Mouse (Mus musculus): ENCODE data around the gene Tsc22d4.

- TF ChIP-seq CTCF (IDR thresholded peaks at IDR 0.05; ENCODE audit: low read depth), result no peak
- no peak for TF ChIP-seq EP300 (IDR thresholded peaks at IDR 0.05; ENCODE audit: low read depth)
Observed at GRCm38 (mm10) chr5:137699850-137700249, 45.7 kb upstream of the Tsc22d4 start.

All from heart, postnatal 0 days (tissue).